Mouse (Mus musculus): ENCODE data around the gene Ppp1r36. TPM values are rescaled to one million over a fixed set of nuclear protein-coding genes. Genes with fewer than 3 reads are reported as not detected.

Gene Ppp1r36
- polyA plus RNA-seq, 1 experiment, result 80.4 TPM

- no peak overlapping the region for H3K4me3 ChIP-seq (ENCODE audit: control insufficient read depth, low read depth, low read length)
- peaks cover 2% of the 10 kb centered on the region; the same call in 1 of the 2 replicates for H3K4me1 ChIP-seq (ENCODE audit: control insufficient read depth, insufficient read depth, low read length)
- H3K27me3 ChIP-seq (ENCODE audit: control insufficient read depth, insufficient read depth, low read length), result no peaks in the 10 kb centered on the region
- no peaks in the 10 kb centered on the region for H3K36me3 ChIP-seq (ENCODE audit: control insufficient read depth, insufficient read depth, low read length)
- H3K27ac ChIP-seq (ENCODE audit: control insufficient read depth, insufficient read depth, low read depth, low read length), result no peak overlapping the region
- TF ChIP-seq CTCF (IDR thresholded peaks at IDR 0.05; ENCODE audit: control insufficient read depth, insufficient read depth, insufficient replicate concordance, low read depth, low read length) (no peak), POLR2A (IDR thresholded peaks at IDR 0.05; ENCODE audit: control insufficient read depth, low read depth, low read length) (no peak)
These were observed 69.6 kb downstream of the Ppp1r36 start for GRCm38 (mm10) chr12:76486943-76487342.

Other genes with a start within 250 kb of the Ppp1r36 start
- gene Esr2, start 240.3 kb upstream of the Ppp1r36 start, polyA plus RNA-seq (2012; rRNA removed), result 0.19 and 0.28 TPM in 2 replicates
- 59.9 and 60.2 TPM in 2 replicates for gene Tex21, start 170.8 kb upstream of the Ppp1r36 start, polyA plus RNA-seq (2012; rRNA removed)
- gene Mthfd1, start 162.2 kb upstream of the Ppp1r36 start, polyA plus RNA-seq (2012; rRNA removed), result 6.1 and 7.5 TPM in 2 replicates
- 0.16 TPM in 2 replicates for gene Akap5, start 92.6 kb upstream of the Ppp1r36 start, polyA plus RNA-seq (2012; rRNA removed)
- gene Zbtb25, start 47.9 kb upstream of the Ppp1r36 start, polyA plus RNA-seq (2012; rRNA removed), result 15.7 and 15.8 TPM in 2 replicates
- 0.30 and 0.34 TPM in 2 replicates for gene Zbtb1, start 47.3 kb upstream of the Ppp1r36 start, polyA plus RNA-seq (2012; rRNA removed)
- gene Hspa2, start 13.4 kb upstream of the Ppp1r36 start, polyA plus RNA-seq (2012; rRNA removed), result 758 and 855 TPM in 2 replicates
- 2.2 and 2.7 TPM in 2 replicates for gene Plekhg3, start 113.4 kb downstream of the Ppp1r36 start, polyA plus RNA-seq (2012; rRNA removed)